Mouse (Mus musculus) cerebellum, postnatal 10 days (tissue): ENCODE data around the gene Dlgap5.

Experiments used
- DNase-seq, 2 experiments: peaks; one replicate each; pipeline ENCODE4 v3.0.0; 2021; ENCODE audit warnings: mixed read lengths in 2 of 2

The Dlgap5 gene

GRCm38 (mm10) chr14:47346715-47347114 is 71.5 kb downstream of the Dlgap5 start:
- no peak for DNase-seq

DNA sequence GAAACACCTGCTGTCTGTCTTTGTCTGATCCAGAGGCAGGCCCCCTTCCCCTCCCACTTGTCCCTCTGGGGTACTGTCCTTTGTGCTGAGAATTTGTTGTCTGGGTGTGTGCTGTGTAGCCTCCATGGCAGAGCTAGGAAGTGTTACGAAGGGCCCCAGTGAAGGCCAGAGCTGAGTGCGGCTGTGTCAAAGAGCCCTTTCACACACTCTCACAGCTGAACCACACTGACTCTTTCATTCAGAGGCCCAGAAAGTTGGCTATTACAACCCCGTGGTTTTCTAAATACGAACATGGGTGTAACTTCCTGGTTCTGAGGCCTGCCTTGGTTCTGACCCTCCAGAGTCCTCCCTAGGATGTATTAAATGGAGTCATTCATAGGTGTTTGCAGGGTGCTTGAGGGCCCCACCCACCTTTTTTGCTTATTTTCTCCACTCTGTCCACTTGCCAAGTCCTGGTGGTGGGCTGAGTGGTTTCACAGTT is 76.4 kb downstream of the Dlgap5 start:
- no peak for DNase-seq

DNA sequence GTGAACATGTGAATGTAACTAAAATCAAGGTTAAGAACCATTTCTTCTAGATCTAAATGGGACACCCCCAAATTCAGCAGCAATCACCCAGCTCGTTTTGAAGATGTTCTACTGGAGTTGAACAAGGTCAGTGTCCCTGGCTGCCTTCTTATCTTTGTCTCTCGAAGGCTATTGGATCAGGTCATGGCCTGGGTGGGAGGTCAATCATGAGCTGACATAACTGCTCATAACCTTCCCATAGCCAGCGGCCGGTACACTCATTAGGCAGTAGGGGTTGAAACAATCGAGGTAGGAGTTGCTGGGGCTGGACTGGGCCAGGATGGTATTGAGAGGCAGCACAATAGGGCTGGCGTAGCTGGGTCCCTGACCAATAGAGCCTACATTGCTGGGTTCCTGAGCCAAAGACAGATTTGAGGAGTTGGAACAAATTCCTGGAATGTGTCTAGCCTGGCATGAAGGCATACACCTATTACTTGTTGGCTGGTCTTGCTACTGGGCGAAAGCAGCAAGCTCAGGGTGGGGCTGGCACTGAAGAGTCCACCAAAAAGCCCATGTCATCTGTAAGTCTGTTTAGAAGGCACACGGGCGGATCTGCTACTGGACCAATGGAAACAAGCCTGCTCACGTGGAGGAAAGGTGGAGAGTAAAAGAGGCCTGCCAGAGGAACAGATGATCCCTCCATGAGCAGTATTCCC is 77.8 kb downstream of the Dlgap5 start:
- DNase-seq = peak; percentile 55 to 60
